Mouse (Mus musculus) cerebellum, postnatal 36 days (tissue): ENCODE measurements at regions not wholly inside any gene's neighbourhood (a gene's known extent, or its start where the extent isn't known, plus 50 kb on each side); places are given as distances from the start of the nearest gene placed in this dataset.

Experiments
- DNase-seq, 2 experiments: peaks; one replicate each; pipeline ENCODE4 v3.0.0; 2021 to 2022; ENCODE audit warnings: mixed read lengths in 2 of 2

DNA sequence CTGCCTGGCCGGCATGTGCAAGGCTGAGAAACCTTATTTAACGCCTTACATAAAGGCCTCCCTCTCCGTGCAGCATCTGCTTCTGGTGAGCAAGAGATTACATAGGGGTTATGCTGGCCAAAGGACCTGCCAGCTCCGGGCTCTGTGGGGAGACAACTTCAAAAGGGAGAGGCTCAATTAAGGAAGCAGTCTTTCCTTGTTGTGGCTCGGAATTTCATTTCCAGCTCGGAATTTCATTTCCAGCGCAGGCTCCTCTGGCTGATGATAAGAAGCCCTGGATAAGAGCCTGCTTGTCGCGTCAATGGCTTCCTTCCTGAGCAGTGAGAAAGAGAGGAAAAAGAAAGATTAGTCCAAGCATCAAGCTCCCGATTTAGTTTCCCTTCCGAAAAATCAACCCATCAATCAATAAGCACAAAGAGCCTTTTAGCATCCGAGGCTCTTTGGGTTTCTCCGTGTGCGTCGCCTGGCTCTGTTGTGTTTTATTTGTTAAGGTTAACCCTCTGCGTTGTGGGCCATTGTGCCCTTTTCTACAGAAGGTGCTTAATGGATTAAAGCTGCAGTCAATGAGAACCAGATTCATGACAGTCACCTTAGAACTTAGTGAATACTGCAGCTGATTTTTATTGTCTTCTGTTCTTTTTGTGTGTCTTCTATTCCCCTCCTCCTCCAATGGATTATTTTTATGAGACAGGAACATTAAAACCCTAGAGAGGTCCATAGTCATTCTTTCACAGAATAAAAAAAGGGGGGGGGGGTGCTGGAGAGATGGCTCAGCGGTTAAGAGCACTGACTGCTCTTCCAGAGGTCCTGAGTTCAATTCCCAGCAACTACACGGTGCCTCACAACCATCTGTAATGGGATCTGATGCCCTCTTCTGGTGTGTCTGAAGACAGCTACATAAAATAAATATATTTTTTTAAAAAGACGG is 218.3 kb downstream of the Myo1b start:
- peak; percentile 8 to 9 for DNase-seq

DNA sequence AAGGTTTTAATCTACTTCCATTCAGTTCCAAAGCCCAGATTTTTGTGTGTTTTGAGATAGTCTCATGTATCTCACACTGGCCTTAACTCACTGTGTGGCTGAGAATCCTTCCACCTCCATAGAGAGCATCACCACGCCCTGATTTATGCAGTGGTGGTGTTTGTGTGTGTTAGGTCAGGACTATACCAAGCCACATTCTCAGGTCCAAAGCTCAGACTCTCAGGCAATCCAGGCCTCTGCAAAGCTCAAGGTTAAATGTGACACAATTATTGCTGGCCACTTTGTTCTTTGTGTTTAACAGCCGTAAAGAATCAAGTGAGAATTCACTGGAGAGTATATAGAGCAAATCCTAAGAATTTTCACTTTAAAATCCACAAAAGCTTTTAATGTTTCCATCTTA is 218.2 kb upstream of the Nabp1 start:
- DNase-seq = no peak

DNA sequence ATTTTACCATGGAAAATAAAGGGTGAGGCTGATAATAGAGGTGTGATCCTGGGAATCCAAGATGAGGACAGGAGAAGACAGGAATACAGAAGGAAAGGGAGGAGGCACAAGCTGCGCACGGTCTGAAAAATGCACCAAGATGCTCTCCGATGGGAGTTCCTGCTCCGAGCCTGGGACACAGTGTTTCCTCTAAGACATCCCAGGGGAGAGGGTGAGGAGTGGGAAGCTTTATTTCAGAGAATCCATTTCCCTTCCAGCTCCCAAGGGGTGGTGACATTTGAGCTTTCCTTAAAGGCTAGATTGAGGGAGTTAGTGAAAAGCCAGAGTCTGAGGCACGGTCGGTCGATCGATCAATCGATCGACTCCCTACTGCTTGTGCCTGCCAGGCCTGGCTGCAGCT is 212.7 kb upstream of the Nabp1 start:
- no peak for DNase-seq

DNA sequence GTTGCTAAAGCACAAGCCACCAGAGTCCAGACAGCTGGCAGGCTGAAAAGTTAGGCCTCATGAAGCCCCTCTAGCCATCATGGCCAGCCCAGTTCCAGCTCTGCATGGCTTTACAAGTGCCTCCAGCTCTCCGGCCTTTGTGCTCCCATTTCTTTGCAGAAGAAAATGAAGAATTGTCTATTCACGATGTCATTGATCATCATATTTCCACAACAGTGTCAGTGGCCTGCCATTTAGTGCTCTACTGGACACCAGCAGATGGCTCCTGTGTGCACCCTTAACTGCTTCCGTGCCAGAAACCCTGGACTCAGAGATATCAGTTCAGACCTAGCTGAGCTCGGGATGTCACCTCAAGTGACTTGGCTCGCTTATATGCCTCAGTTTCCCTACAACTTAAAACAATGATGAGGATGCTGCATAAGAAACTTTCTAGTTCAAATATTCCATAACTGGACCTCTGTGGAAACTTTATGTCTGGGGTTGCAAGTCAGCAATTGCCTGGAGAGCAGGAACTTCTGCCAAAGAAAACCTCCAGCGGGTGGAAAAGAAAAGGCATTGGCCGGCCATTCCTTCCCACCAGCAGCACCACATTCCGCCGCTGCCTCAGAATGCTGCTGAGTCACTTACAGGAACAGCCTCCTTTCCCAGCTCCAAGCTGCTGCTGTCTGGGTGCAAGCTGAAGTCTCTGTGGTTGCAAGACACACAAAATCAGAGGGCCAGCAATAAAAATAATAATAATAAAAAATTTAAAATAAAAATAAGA is 211.4 kb upstream of the Nabp1 start:
- no peak for DNase-seq

DNA sequence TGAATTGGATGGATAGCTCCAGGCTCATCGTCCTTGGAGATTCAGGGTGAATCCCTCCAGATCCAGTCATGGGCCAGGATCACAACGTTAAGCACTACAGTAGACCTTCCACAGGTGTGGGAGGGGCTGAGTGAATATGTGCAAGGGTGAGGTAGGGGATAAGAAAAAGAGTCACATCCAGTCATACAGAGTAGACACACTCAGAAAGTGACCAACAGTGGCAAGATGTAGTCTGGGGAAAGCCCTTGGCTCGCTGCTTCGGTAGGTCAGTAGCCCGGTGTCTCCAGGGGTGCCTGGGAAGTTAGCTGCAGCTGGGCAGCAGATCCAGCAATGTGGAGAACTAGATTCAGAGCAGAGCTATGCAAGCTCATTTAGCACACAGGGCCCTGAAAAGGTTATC is 210.7 kb upstream of the Nabp1 start:
- no peak for DNase-seq

DNA sequence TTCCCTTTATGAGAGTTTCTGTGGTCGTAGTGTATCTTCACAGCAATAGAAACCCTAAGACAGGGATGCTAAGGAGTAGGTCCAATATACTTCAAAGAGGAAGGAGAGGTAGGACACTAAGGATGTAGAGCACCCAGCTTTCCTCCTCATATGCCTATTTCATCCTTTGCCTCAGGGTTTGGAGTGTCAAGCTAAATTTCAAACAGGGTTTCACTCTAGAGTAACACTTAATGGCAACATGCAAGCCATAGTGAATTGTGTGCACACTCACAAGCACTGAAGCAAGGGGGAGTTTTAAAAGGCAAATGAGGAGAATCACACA is 210.0 kb upstream of the Nabp1 start:
- no peak for DNase-seq

DNA sequence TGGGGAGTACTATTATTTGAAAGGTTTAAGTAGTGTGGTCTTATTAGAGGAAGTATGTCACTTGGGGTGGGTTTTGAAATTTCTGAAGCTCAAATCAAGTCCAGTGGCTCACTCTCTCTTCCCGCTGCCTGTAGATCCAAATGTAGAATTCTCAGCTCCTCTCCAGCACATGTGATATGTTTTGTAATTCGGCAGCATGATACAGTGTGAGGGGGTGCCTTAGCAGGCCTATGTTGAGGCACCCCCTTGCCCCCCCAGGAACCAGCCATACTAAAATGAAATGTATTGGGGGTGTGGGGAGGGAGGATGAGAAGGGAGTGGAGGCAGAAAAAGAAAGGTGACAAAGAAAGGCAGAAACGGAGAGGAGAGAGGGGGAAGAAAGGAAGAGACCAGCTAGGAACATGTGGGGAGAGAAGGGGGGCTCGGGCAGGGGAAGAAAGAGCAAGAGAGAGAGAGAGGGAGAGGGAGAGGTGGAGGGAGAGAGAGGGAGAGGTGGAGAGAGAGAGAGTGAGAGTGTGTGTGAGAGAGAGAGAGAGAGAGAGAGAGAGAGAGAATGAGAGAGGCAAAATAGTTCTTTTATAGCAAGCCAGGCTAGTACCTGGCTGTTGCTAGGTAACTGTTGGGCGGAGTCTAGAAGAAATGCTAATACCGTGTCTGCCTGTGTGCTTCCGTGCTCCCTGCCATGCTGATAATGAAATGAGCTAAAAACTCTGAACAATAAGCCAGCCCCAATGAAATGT is 209.4 kb upstream of the Nabp1 start:
- DNase-seq = no peak

DNA sequence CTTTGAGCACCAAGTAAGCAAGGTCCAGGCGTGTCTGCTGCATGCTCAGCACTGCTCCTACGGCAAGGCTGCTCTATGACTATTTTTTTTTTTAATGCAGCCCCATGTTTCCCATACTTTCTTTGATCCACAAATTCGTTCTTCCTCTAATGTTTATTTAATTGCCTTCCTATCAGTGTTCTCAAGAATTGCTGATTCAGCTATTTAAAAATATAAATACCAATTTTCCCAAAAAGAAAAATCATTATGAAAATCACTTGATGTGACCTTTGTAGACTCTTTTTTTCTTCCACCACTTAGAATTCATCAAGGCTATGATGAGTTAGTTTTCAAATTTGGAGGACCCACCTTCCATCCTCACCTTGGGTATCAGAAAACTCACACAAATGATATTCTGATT is 208.5 kb upstream of the Nabp1 start:
- DNase-seq = no peak

DNA sequence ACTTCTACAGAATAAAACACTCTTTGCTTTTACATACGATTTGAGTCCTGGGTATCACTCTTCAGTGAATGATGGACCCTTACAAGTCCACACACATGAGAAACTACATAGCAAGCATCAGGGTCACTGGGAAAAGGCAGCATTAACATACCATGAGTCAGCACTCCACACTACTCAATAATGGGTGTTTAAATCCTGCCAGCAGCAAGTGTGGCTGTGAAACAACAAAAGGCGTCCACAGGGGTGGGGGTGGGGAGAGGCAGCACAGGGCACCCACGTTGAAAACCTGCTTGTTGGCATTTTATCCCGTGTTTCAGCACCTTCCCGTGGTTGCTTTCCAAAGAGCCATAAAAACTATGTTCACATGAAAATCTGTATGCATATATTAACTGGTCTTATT is 204.0 kb upstream of the Nabp1 start:
- DNase-seq = no peak

DNA sequence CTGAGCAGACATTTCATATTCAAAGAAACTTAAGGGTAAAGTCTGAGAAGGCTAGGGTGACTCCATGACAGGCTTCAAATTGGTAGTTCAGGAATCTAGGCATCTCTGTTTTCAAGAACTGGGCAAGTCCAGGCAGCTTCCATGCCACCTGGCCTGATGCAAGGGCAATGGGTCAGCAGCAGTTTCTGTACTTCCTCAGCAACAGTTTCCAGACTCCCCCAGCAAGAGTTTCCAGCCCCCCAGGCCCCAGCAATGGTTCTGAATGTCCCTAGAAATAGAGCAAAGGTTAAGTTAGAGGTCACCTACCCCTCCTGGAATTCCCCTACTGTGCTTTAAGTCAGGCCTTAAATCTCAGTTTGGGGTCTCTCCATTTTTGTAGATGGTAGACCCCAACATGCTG is 203.6 kb upstream of the Nabp1 start:
- no peak for DNase-seq

DNA sequence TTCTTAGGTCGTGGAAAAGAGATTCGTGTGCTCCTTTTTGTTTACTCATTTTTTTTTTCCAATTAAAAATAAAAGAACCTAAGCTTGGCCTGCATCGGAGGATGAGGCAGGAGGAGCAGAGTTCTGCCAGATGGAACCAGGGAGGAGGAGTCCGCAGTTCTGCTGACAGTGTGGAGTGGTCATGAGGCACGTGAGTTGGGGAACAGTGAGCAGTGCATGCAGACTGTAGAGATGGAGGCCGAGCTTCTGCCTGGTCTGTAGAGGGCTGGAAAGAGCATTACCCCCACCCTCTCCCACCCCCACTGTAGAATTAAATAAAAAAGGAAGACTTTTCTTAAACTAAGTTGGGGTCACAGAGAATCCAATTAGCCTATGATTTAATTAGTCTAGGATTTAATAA is 202.5 kb upstream of the Nabp1 start:
- no peak for DNase-seq

DNA sequence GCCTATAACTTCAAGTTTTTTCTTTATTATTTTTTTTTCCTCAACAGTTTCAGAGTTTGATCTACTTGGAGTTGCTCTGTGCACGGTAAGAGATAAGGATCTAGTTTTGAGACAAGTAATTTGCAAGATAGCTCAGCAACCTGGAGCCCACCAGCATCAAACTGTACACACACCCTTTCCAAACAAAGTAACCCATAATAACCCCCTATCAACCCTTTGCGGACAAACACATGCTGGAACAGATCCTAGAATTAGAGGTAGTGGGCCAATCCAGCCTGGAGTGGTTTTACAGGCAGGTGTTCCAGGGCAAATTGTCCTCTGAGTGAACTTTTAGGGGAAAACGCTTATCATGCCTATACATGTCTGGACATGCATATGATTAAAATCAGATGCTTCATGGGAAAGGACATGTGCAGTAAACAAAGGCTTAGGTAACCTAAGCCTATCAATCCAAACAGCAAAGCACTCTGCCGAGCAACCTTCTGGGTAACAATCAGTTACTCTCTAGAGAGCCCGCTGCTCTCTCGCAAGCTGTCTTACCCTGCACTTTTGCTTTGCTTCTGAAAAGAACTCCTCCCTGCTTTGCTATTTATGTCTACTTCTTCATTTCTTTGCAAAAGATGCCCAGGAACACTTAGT is 200.2 kb upstream of the Nabp1 start:
- no peak for DNase-seq

DNA sequence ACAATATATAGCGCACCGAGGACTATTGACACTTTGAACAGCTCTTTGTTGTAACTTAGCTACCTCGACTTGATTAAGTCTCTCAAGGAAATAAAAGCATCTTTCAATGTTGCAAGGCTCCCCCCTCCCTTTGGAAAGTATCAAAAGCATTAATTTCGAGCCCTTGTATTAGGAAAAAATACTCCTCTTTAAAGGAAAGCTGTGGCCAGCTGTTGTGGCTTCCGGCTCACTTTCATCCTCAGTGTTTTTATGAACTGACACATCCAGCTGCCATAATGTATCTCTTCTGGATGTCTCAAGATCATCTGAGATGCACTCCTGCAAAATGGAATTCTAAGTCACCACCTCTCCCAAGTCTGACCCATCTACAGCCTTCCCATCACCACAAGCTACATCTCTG is 199.6 kb upstream of the Nabp1 start:
- DNase-seq = no peak

DNA sequence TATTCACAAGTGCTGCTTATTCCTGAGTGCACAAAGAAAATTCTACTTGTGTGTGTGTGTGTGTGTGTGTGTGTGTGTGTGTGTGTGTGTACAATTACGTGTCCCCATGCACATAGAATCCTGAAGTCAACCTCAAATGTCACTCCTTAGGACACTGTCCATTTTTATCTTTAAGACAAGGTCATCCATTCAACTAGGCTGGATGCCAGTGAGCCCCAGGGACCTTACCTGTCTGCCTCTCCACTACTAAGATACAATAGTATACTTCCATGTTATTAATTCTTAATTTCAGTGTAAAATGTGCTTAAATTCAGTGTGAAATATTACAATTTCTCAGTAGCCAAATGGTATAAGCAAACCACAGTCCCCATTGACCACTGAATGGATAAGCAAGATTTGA is 193.5 kb upstream of the Nabp1 start:
- DNase-seq = no peak

DNA sequence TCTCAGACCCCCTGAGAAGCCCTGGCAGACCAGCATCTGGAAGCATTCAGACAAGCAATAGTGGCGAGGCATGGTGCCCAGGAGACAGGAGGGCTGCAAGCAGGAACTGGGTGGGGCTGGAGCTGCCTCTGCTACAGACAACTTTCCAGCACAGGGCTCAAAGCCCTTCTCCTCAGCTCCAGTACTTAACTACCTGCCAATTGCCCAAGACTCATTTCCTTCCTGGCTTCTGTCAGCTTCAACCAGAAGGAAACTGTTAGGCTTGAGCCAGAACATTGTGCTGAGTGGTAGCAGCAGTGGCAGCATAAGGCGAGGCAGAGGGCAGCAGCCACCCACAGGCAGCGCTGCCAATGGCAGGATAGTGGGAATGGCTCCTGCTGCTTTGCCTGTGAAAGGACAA is 193.1 kb upstream of the Nabp1 start:
- DNase-seq = peak; percentile 73 to 76

DNA sequence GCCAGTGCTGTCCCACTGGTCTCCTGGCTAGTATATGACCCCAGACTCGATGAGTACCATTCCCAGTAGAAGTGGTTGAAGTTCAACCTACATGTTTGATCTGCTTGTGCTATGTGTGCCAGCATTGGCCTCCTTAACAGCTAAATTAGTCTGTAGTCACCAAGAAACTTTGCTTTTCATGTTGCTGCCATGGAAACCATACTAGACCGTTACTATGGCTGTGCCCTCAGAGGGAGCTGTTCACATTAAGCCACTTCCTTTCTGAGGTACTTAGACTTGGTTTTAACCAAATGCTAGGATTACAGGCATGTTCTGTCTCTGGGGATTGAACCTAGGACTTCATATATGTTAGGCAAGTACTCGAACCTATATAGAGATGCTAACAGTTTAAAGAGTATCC is 191.8 kb upstream of the Nabp1 start:
- no peak for DNase-seq

DNA sequence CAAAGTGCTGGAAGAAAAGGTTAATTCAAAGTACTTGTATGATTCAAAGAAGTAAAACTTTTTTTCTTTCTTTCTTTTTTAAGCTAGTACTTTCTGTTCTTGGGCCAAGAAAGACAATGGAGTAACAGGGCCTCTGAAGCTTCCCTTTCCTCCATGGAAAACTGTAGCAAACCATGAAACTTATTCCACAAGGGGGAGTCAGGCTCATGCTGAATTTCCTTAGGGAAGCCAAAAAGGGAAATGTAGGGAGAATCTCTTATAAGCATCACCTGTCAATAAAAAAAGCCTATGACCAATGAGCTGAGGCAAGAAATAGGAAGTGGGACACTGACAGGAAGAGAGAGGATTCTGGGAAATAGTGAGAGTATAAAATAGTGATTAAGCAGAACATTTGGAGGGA is 190.7 kb upstream of the Nabp1 start:
- no peak for DNase-seq

DNA sequence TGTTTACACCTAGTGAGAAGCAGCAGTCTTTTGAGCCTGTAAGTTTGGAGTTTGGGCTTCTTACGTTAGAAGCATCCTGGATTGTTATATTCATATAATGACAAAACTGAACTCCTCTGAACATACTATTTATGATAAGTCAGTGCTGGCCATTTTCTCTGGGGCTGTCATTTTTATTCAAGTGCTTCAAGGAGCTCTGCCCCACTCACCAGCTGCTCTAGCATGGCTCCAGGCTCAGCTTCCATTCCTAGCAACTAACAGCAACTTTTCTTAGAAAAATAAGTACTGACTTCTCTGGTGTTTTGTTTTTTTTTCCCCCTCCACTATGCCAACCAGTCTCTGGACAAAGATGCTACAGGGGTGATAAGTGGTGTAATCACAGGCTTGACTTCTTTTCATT is 182.3 kb upstream of the Nabp1 start:
- DNase-seq = no peak

DNA sequence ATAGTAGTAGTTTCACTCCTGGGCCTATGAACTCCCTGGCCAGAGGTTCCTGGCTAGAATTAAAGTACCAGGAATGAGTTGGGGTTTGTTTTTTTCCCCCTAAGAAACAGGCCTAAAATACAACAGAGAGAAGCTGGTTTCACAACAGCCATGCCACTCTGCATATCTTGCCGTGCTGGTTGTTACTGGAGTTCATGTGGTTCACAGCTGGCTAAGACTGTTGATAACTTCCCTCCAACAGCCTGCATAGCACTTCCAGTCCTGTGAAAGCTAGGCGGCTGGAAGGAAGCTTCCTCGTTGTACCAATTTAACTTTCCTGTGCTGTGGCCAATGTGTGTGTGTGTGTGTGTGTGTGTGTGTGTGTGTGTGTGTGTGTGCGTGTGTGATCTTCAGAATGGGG is 179.0 kb upstream of the Nabp1 start:
- DNase-seq = no peak

DNA sequence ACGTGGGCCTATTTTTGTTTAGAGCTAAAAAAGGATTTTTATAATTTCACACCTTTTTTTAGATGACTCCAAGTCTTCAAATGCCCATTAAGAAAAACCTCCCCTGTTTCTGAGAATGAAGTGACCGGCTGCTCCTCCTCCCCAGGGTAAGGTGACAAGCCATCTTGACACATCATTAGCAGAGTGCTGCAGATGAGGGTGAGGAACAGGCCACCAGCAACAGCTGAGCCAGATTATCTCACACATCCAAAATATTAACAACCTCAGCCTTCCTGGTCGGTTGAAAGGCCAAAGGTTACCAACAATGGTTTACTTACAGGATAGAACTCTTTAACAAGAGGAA is 172.4 kb upstream of the Nabp1 start:
- DNase-seq = no peak

DNA sequence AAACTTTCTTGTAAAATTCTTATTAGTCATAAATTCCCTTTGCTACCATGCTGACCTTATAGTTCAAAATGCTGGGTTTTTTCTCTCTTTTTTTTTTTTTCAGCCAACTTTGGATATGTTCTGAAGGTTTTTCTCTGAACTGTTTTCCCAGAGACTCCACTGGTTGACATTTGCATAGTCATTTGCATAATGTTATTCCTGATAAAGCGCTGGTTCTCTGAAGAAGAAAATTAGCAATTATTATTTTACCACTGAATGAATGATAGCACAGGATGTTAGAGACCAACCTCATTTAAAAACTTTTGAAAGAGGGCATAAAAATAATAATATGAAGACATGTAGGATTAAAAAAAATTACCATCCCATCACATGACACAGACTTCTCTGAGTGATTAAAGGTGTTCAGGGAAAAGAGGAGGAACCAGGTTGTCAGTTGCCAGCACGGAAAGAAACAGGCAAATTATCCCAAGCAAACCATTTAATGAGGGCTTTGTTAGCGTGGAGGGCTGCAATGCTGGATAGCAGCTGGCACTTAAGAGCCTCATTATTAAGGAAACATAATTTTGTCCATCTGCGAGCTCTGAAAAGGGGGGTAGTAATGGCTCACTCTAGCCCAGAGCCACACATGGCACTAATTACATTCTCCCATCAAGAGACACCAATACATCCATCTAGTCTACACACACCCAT is 171.9 kb upstream of the Nabp1 start:
- DNase-seq = no peak

DNA sequence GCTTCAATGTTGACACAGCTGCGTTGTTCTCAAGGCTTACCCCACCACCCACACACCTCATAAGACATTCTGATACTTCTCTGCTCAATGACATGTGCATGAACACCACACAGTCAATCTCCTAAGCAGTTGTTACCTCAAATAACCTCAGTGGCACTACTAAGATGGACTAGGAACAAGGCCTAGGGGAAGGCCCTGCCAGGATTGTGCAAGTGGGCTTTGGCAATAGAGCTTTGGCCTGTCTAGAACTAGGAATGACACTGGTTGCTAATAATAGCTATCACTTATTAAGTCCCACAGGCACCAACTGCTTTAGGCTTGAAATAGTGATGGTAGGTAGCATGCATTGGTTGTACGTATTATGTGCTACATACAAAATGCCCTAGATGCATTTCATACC is 169.7 kb upstream of the Nabp1 start:
- DNase-seq = no peak

DNA sequence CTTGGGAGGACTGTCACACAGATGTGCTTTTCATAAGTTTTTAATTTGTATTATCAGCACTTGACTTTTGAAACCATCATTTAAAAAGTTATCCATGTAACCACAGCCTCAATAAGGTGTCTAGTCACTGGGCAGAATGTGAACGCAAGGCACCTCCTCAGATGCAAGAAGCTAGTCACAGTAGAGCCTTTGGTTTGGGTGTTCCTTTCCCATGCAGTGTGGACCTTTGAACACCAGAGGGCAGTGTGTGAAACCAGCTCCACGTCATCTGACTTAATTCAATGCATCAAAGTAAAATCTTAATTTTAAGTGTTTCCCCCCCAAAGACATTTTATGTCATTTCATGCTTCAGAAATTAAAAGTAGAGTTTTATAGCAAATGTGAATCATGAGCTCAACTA is 166.2 kb upstream of the Nabp1 start:
- peak; percentile 74 to 88 for DNase-seq
